Mouse (Mus musculus) hematopoietic multipotent progenitor cell, adult 10-12 weeks (in vitro differentiated cells): Measurements from ENCODE around the gene Eif2a. TPM values are rescaled to one million over a fixed set of nuclear protein-coding genes. Genes with fewer than 3 reads are reported as not detected.

Experiments used
- polyA plus RNA-seq: library from polyadenylated mRNA; stranded (reverse); fragments of >175 nt; gene quantifications from 2 replicates; pipeline ENCODE4 v1.2.3, GENCODE M21; 2012; ENCODE audit warnings: low replicate concordance

Gene Eif2a
- polyA plus RNA-seq = 2.3 and 4.8 TPM in 2 replicates

GRCm38 (mm10) chr3:58525652-58526407, at the start of gene Eif2a, which contains the start of gene Serp1:
TSS of gene Eif2a (plus strand) at chr3:58525821.
TSS of gene Serp1 (minus strand) at chr3:58525892.

GRCm38 (mm10) chr3:58576137-58577066, 50.8 kb downstream of the Eif2a start, which contains the start of gene Selenot:
TSS of gene Selenot (plus strand) at chr3:58576636.

Other genes with a start within 250 kb of the Eif2a start
- 24.4 and 65.4 TPM in 2 replicates for gene Tsc22d2, start 111.1 kb upstream of the Eif2a start, polyA plus RNA-seq
- 143 and 268 TPM in 2 replicates for gene Serp1, start 71 bp downstream of the Eif2a start, polyA plus RNA-seq
- 24.6 and 30.9 TPM in 2 replicates for gene Selenot, start 50.8 kb downstream of the Eif2a start, polyA plus RNA-seq
- gene Erich6, start 111.4 kb downstream of the Eif2a start, polyA plus RNA-seq = not detected in 2 replicates
- gene Siah2, start 166.6 kb downstream of the Eif2a start, polyA plus RNA-seq = 11.6 and 37.8 TPM in 2 replicates